Mouse (Mus musculus): ENCODE results near the gene Slc12a7. TPM values are rescaled to one million over a fixed set of nuclear protein-coding genes. Genes with fewer than 3 reads are reported as not detected.

Slc12a7 gene
- polyA plus RNA-seq, 1 experiment = 31.9 TPM

- Histone ChIP-seq H3K4me1 (ENCODE audit: control insufficient read depth, insufficient read depth, low read length) (peaks cover 7% of the 10 kb centered on the region), H3K27ac (ENCODE audit: insufficient read depth, low read length) (no peak overlapping the region), H3K4me3 (ENCODE audit: insufficient read depth, low read length) (no peak overlapping the region)
- TF ChIP-seq CTCF (IDR thresholded peaks at IDR 0.05; ENCODE audit: borderline replicate concordance, insufficient read depth, low read length) = no peak
Observed at GRCm38 (mm10) chr13:73767754-73768153, 34.9 kb downstream of the Slc12a7 start.

- H3K4me3 ChIP-seq (ENCODE audit: insufficient read depth, low read length) = no peak overlapping the region
- no peak overlapping the region for H3K27ac ChIP-seq (ENCODE audit: insufficient read depth, low read length)
- TF ChIP-seq POLR2A (IDR thresholded peaks at IDR 0.05; ENCODE audit: low read depth, low read length) (no peak), CTCF (IDR thresholded peaks at IDR 0.05; ENCODE audit: borderline replicate concordance, insufficient read depth, low read length) (no peak)
- H3K4me1 ChIP-seq (ENCODE audit: control insufficient read depth, insufficient read depth, low read length) = peaks cover 7% of the 10 kb centered on the region
Observed at GRCm38 (mm10) chr13:73768311-73768710, 35.4 kb downstream of the Slc12a7 start.

GRCm38 (mm10) chr13:73769916-73770682 is 37.2 kb downstream of the Slc12a7 start:
- H3K4me1 ChIP-seq (ENCODE audit: control insufficient read depth, insufficient read depth, low read length) = peaks cover 3% of the 10 kb centered on the region; the same call in 1 of the 2 replicates
- no peak for TF ChIP-seq CTCF (IDR thresholded peaks at IDR 0.05; ENCODE audit: borderline replicate concordance, insufficient read depth, low read length)
- TF ChIP-seq POLR2A (IDR thresholded peaks at IDR 0.05; ENCODE audit: low read depth, low read length) = no peak

GRCm38 (mm10) chr13:73771131-73771530 is 38.2 kb downstream of the Slc12a7 start:
- TF ChIP-seq CTCF (IDR thresholded peaks at IDR 0.05; ENCODE audit: borderline replicate concordance, insufficient read depth, low read length) = no peak
- TF ChIP-seq POLR2A (IDR thresholded peaks at IDR 0.05; ENCODE audit: low read depth, low read length) = no peak
- H3K4me1 ChIP-seq (ENCODE audit: control insufficient read depth, insufficient read depth, low read length) = no peaks in the 10 kb centered on the region

More at GRCm38 (mm10) chr13:73769916-73770682, 37.2 kb downstream of the Slc12a7 start:
- H3K4me3 ChIP-seq (ENCODE audit: insufficient read depth, low read length) = no peak overlapping the region
- H3K27ac ChIP-seq (ENCODE audit: insufficient read depth, low read length) = no peak overlapping the region

GRCm38 (mm10) chr13:73772655-73773054 is 39.8 kb downstream of the Slc12a7 start:
- no peak overlapping the region for H3K4me3 ChIP-seq (ENCODE audit: insufficient read depth, low read length)
- H3K27ac ChIP-seq (ENCODE audit: insufficient read depth, low read length) = no peak overlapping the region
- no peaks in the 10 kb centered on the region for H3K4me1 ChIP-seq (ENCODE audit: control insufficient read depth, insufficient read depth, low read length)
- TF ChIP-seq POLR2A (IDR thresholded peaks at IDR 0.05; ENCODE audit: low read depth, low read length) (no peak), CTCF (IDR thresholded peaks at IDR 0.05; ENCODE audit: borderline replicate concordance, insufficient read depth, low read length) (no peak)

More at GRCm38 (mm10) chr13:73771131-73771530, 38.2 kb downstream of the Slc12a7 start:
- Histone ChIP-seq H3K27ac (ENCODE audit: insufficient read depth, low read length) (no peak overlapping the region), H3K4me3 (ENCODE audit: insufficient read depth, low read length) (no peak overlapping the region)

- Histone ChIP-seq H3K27ac (ENCODE audit: insufficient read depth, low read length) (no peak overlapping the region), H3K4me1 (ENCODE audit: control insufficient read depth, insufficient read depth, low read length) (no peaks in the 10 kb centered on the region), H3K4me3 (ENCODE audit: insufficient read depth, low read length) (no peak overlapping the region)
- TF ChIP-seq POLR2A (IDR thresholded peaks at IDR 0.05; ENCODE audit: low read depth, low read length) (no peak), CTCF (IDR thresholded peaks at IDR 0.05; ENCODE audit: borderline replicate concordance, insufficient read depth, low read length) (no peak)
Observed at GRCm38 (mm10) chr13:73773519-73774205, 40.8 kb downstream of the Slc12a7 start.

- TF ChIP-seq POLR2A (IDR thresholded peaks at IDR 0.05; ENCODE audit: low read depth, low read length) = no peak
- TF ChIP-seq CTCF (IDR thresholded peaks at IDR 0.05; ENCODE audit: borderline replicate concordance, insufficient read depth, low read length) = no peak
- H3K4me1 ChIP-seq (ENCODE audit: control insufficient read depth, insufficient read depth, low read length) = no peaks in the 10 kb centered on the region
- no peak overlapping the region for H3K27ac ChIP-seq (ENCODE audit: insufficient read depth, low read length)
- H3K4me3 ChIP-seq (ENCODE audit: insufficient read depth, low read length) = no peak overlapping the region
Observed at GRCm38 (mm10) chr13:73775786-73776185, 42.9 kb downstream of the Slc12a7 start.

- Histone ChIP-seq H3K4me3 (ENCODE audit: insufficient read depth, low read length) (no peak overlapping the region), H3K27ac (ENCODE audit: insufficient read depth, low read length) (no peak overlapping the region), H3K4me1 (ENCODE audit: control insufficient read depth, insufficient read depth, low read length) (no peaks in the 10 kb centered on the region)
- no peak for TF ChIP-seq POLR2A (IDR thresholded peaks at IDR 0.05; ENCODE audit: low read depth, low read length)
- no peak for TF ChIP-seq CTCF (IDR thresholded peaks at IDR 0.05; ENCODE audit: borderline replicate concordance, insufficient read depth, low read length)
Observed at GRCm38 (mm10) chr13:73777578-73777977, 44.7 kb downstream of the Slc12a7 start.

GRCm38 (mm10) chr13:73782486-73782885 is 49.6 kb downstream of the Slc12a7 start:
- Histone ChIP-seq H3K4me1 (ENCODE audit: control insufficient read depth, insufficient read depth, low read length) (no peaks in the 10 kb centered on the region), H3K27ac (ENCODE audit: insufficient read depth, low read length) (no peak overlapping the region), H3K4me3 (ENCODE audit: insufficient read depth, low read length) (no peak overlapping the region)
- no peak for TF ChIP-seq CTCF (IDR thresholded peaks at IDR 0.05; ENCODE audit: borderline replicate concordance, insufficient read depth, low read length)

GRCm38 (mm10) chr13:73792176-73792575 is 59.3 kb downstream of the Slc12a7 start:
- no peak for TF ChIP-seq POLR2A (IDR thresholded peaks at IDR 0.05; ENCODE audit: low read depth, low read length)
- TF ChIP-seq CTCF (IDR thresholded peaks at IDR 0.05; ENCODE audit: borderline replicate concordance, insufficient read depth, low read length) = no peak
- Histone ChIP-seq H3K27ac (ENCODE audit: insufficient read depth, low read length) (no peak overlapping the region), H3K4me3 (ENCODE audit: insufficient read depth, low read length) (no peak overlapping the region), H3K4me1 (ENCODE audit: control insufficient read depth, insufficient read depth, low read length) (no peaks in the 10 kb centered on the region)
